Mouse (Mus musculus) hindbrain, embryonic 10.5 days (tissue): ENCODE measurements around the gene Bdkrb1. TPM values are rescaled to one million over a fixed set of nuclear protein-coding genes. Genes with fewer than 3 reads are reported as not detected.

Source experiments
- polyA plus RNA-seq: library from polyadenylated mRNA; unstranded; fragments of >200 nt; fragmentation: Nextera tagmentation; extraction: Ambion mirVana; gene quantifications from 2 replicates; pipeline ENCODE4 v1.2.1, GENCODE M21; 2016

Bdkrb1 gene
- polyA plus RNA-seq, 1 experiment from 2014 or later, result 0.12 TPM

Other genes starting within 250 kb of the Bdkrb1 start
- gene D430019H16Rik, start 149.2 kb upstream of the Bdkrb1 start, polyA plus RNA-seq, result 2.6 and 3.8 TPM in 2 replicates
- gene Bdkrb2, start 39.9 kb upstream of the Bdkrb1 start, polyA plus RNA-seq, result 0.61 and 0.64 TPM in 2 replicates
- 40.5 and 40.6 TPM in 2 replicates for gene Gskip, start 81.7 kb downstream of the Bdkrb1 start, polyA plus RNA-seq
- 10.7 and 11.4 TPM in 2 replicates for gene Atg2b, start 82.1 kb downstream of the Bdkrb1 start, polyA plus RNA-seq
- 1.1 and 2.1 TPM in 2 replicates for gene Ak7, start 102.9 kb downstream of the Bdkrb1 start, polyA plus RNA-seq
- 268 and 286 TPM in 2 replicates for gene Papola, start 181.6 kb downstream of the Bdkrb1 start, polyA plus RNA-seq